Comparison of ENCODE assay signal across 14 mouse cellular contexts in the genomic region with DNA sequence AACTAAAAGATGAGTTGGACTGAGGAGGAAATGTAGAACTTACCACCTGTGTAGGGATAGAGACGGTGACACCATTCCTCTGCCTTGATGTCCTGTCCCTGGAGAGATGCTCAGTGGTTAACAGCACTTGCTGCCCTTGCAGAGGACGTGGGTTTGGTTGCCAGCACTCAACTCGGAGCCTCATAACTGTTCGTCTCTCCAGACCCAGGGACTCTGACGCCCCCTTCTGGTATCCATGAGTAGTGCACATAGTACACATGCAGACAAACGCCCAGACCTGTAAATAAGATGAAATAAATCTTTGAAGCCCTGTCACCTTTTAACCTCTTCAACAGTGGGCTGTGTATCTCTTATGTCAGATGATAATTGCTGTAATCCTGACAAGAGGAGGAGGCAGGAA. TPM values are rescaled to one million over a fixed set of nuclear protein-coding genes. Genes with fewer than 3 reads are reported as not detected.
DNase-seq lines count a peak whose midpoint lies in the region; ATAC-seq and TF ChIP-seq lines count a peak whose summit lies in the region.
"Had no signal": no experiment of that assay in that cellular context is flagged by ENCODE, and none has a peak within 500 bp of the region (broad histone marks: within the 10 kb centered on the region; RNA-seq: fewer than 3 reads in every experiment).

No protein-coding gene starts in this region.

- peaks cover 69% of the 10 kb centered on the region for H3K36me3 ChIP-seq in lung, embryonic 14.5 days (ENCODE audit: insufficient read depth)

- H3K4me2 ChIP-seq in lung, embryonic 14.5 days, result no peak overlapping the region
- H3K4me2 ChIP-seq: embryonic facial prominence, embryonic 15.5 days had no signal

- 73% methylated on average over 6 of the region's 6 CpGs for WGBS in lung, embryonic 14.5 days

- H3K9ac ChIP-seq in lung, embryonic 14.5 days, result no peak overlapping the region
- H3K9ac ChIP-seq: embryonic facial prominence, embryonic 15.5 days had no signal

- H3K4me1 ChIP-seq in lung, embryonic 14.5 days (ENCODE audit: insufficient read depth), result no peaks in the 10 kb centered on the region
- H3K4me1 ChIP-seq in cortical plate, adult 2 months (ENCODE audit: control insufficient read depth, insufficient read depth, low read length), result no peaks in the 10 kb centered on the region

- H3K27ac ChIP-seq in gastrocnemius, adult 2 months, result no peak overlapping the region
- H3K27ac ChIP-seq in lung, embryonic 14.5 days (ENCODE audit: low read depth), result no peak overlapping the region
- H3K27ac ChIP-seq in cortical plate, adult 2 months (ENCODE audit: insufficient read depth, low read length), result no peak overlapping the region
- H3K27ac ChIP-seq: embryonic facial prominence, embryonic 15.5 days had no signal

- ATAC-seq in lung, embryonic 14.5 days (ENCODE audit: insufficient read depth), result no peak
- ATAC-seq in monocyte, adult 5-6 weeks (replicated peaks; ENCODE audit: insufficient number of reproducible peaks, low FRiP score, low TSS enrichment, poor library complexity, severe bottlenecking), result no peak
- ATAC-seq: activated CD4-positive, CD25-positive, alpha-beta regulatory T cell, adult 4 months; forebrain, embryonic 16.5 days had no signal

- intact Hi-C loops in gastrocnemius, adult 2 months (cut with DNase I), result no loop called here
- intact Hi-C loops in heart, postnatal 14 days (cut with DNase I), result no loop called here

- DNase-seq in gastrocnemius, adult 2 months, result no peak
- DNase-seq in gastrocnemius, postnatal 25 days, result no peak
- DNase-seq in lung, embryonic 14.5 days, result no peak
- DNase-seq in lung, postnatal 25 days (ENCODE audit: low spot score), result no peak
- peak; percentile 66 for DNase-seq in ES-CJ7 (ENCODE audit: low read depth, low spot score)
- DNase-seq in heart, postnatal 14 days, result no peak
- DNase-seq: cerebellum, postnatal 25 days; gastrocnemius, postnatal 36 days; kidney, adult 18-20 months had no signal

- peak; percentile 32; the same call in 1 of the 2 replicates for TF ChIP-seq CTCF in gastrocnemius, adult 2 months (IDR thresholded peaks at IDR 0.05)
- peak; percentile 50 for TF ChIP-seq CTCF in lung, embryonic 14.5 days (IDR thresholded peaks at IDR 0.05; ENCODE audit: low read depth)
- TF ChIP-seq CTCF in cortical plate, adult 2 months (IDR thresholded peaks at IDR 0.05; ENCODE audit: extremely low read depth, insufficient read depth, low read length), result 0 out of 2 replicates have a peak, but pooled peaks have one; percentile 9

- H3K27me3 ChIP-seq in lung, embryonic 14.5 days (ENCODE audit: insufficient read depth, low read length), result no peaks in the 10 kb centered on the region
- H3K27me3 ChIP-seq: embryonic facial prominence, embryonic 15.5 days had no signal

- no peak for TF ChIP-seq POLR2A in cortical plate, adult 2 months (IDR thresholded peaks at IDR 0.05; ENCODE audit: extremely low read depth, insufficient read depth, low read length)

- no peak overlapping the region for H3K4me3 ChIP-seq in gastrocnemius, adult 2 months
- no peak overlapping the region for H3K4me3 ChIP-seq in lung, embryonic 14.5 days (ENCODE audit: low read depth, low read length)
- no peak overlapping the region for H3K4me3 ChIP-seq in cortical plate, adult 2 months (ENCODE audit: insufficient read depth, low read length)
- H3K4me3 ChIP-seq: embryonic facial prominence, embryonic 15.5 days had no signal

- H3K9me3 ChIP-seq in lung, embryonic 14.5 days (ENCODE audit: low read depth, low read length), result no peaks in the 10 kb centered on the region
- H3K9me3 ChIP-seq: embryonic facial prominence, embryonic 15.5 days had no signal

RNA-seq across cellular contexts. Expression of a gene that starts 17.9 kb away (rescaled TPM):
- total RNA-seq in gastrocnemius, adult 2 months (2021), result 10 to 100 TPM; 18.7 to 19.3 TPM
- 10 to 100 TPM; 13.3 to 13.9 TPM for total RNA-seq in gastrocnemius, postnatal 25 days (2021)
- 27.5 and 28.3 TPM in 2 replicates for polyA plus RNA-seq in lung, embryonic 14.5 days (2014; fragmentation: Nextera tagmentation; extraction: Ambion mirVana)
- polyA plus RNA-seq in cortical plate, adult 2 months (2012; rRNA removed), result 41.3 and 44.5 TPM in 2 replicates
- total RNA-seq in monocyte, adult 5-6 weeks (2017), result 34.5 to 51.7 TPM (median 50.6 TPM) in 3 replicates
- 10 to 100 TPM; 11.4 to 11.9 TPM for total RNA-seq in heart, postnatal 14 days (2021)

RNA-seq across cellular contexts. Expression of a gene that starts 18.0 kb away (rescaled TPM):
- 10 to 100 TPM in 1 of 2 experiments, 1 to 10 TPM in 1; 9.3 to 13.2 TPM for total RNA-seq in gastrocnemius, adult 2 months (2021)
- 10 to 100 TPM in 1 of 2 experiments, 1 to 10 TPM in 1; 9.4 to 10.1 TPM for total RNA-seq in gastrocnemius, postnatal 25 days (2021)
- polyA plus RNA-seq in lung, embryonic 14.5 days (2014; fragmentation: Nextera tagmentation; extraction: Ambion mirVana), result 23.1 and 24.3 TPM in 2 replicates
- 33.0 and 33.2 TPM in 2 replicates for polyA plus RNA-seq in cortical plate, adult 2 months (2012; rRNA removed)
- 21.0 to 38.4 TPM (median 29.3 TPM) in 3 replicates for total RNA-seq in monocyte, adult 5-6 weeks (2017)
- total RNA-seq in heart, postnatal 14 days (2021), result 1 to 10 TPM; 6.8 to 7.7 TPM

RNA-seq across cellular contexts. Expression of a gene that starts 26.1 kb away (rescaled TPM):
- total RNA-seq in gastrocnemius, adult 2 months (2021), result 1 to 10 TPM; 3.7 to 5.4 TPM
- 1 to 10 TPM; 5.8 to 7.7 TPM for total RNA-seq in gastrocnemius, postnatal 25 days (2021)
- polyA plus RNA-seq in lung, embryonic 14.5 days (2014; fragmentation: Nextera tagmentation; extraction: Ambion mirVana), result 76.1 and 77.3 TPM in 2 replicates
- polyA plus RNA-seq in cortical plate, adult 2 months (2012; rRNA removed), result 32.8 and 33.0 TPM in 2 replicates
- total RNA-seq in monocyte, adult 5-6 weeks (2017), result 8.2 to 14.2 TPM (median 11.6 TPM) in 3 replicates
- total RNA-seq in heart, postnatal 14 days (2021), result 10 to 100 TPM; 15.7 to 16.9 TPM

RNA-seq across cellular contexts. Expression of a gene that starts 44.2 kb away (rescaled TPM):
- 1 to 10 TPM; 5.6 to 8.3 TPM for total RNA-seq in gastrocnemius, adult 2 months (2021)
- 10 to 100 TPM in 1 of 2 experiments, 1 to 10 TPM in 1; 9.2 to 14.7 TPM for total RNA-seq in gastrocnemius, postnatal 25 days (2021)
- polyA plus RNA-seq in lung, embryonic 14.5 days (2014; fragmentation: Nextera tagmentation; extraction: Ambion mirVana), result 77.4 and 83.0 TPM in 2 replicates
- 20.2 and 20.9 TPM in 2 replicates for polyA plus RNA-seq in cortical plate, adult 2 months (2012; rRNA removed)
- 47.3 to 59.4 TPM (median 52.0 TPM) in 3 replicates for total RNA-seq in monocyte, adult 5-6 weeks (2017)
- total RNA-seq in heart, postnatal 14 days (2021), result 10 to 100 TPM; 18.5 to 19.0 TPM
